Mouse (Mus musculus) liver, embryonic 14.5 days (tissue): ENCODE data around the gene Mta2. TPM values are rescaled to one million over a fixed set of nuclear protein-coding genes. Genes with fewer than 3 reads are reported as not detected.

Source experiments
- ATAC-seq: fragments of 200-750 bp; cut with Nextera tagmentation; 2 replicates; pipeline ENCODE4 v1.8.0; 2017; ENCODE audit warnings: moderate number of reproducible peaks, mild to moderate bottlenecking, moderate library complexity; ENCODE audit not compliant: insufficient read depth
- DNase-seq, 3 experiments: peaks; one replicate each; pipeline ENCODE4 v3.0.0-alpha.2; 2012 to 2013; ENCODE audit warnings: low read depth in 3 of 3, low spot score in 3 of 3
- H3K27ac ChIP-seq: fragments of 300-500 bp; sonication (generic); 2 replicates; pipeline ENCODE4 v1.5.1; 2014; ENCODE audit warnings: moderate library complexity, mild to moderate bottlenecking, control low read depth, inconsistent platforms
- H3K27me3 ChIP-seq: fragments of 300-500 bp; sonication (generic); 2 replicates; pipeline ENCODE4 v1.6.1; 2014; ENCODE audit warnings: mild to moderate bottlenecking, low read length, moderate library complexity; ENCODE audit not compliant: control insufficient read depth, insufficient read depth
- H3K36me3 ChIP-seq: fragments of 300-500 bp; sonication (generic); replicated peaks from 2 replicates; pipeline ENCODE4 v1.6.1; 2014; ENCODE audit warnings: low read depth; ENCODE audit not compliant: control insufficient read depth, insufficient read depth
- H3K4me1 ChIP-seq, 2 experiments: fragments of 200-500 bp in 1 of 2; fragments of 300-500 bp in 1 of 2; sonication (generic) in 1 of 2; replicated peaks; 2 replicates each; pipeline ENCODE4 v1.6.1; 2012 to 2014; ENCODE audit warnings: antibody characterized with exemption in 1 of 2, inconsistent platforms in 1 of 2, low read length in 1 of 2; ENCODE audit not compliant: control insufficient read depth in 2 of 2, insufficient read depth in 2 of 2
- H3K4me2 ChIP-seq: fragments of 300-500 bp; sonication (generic); 2 replicates; pipeline ENCODE4 v1.6.1; 2014; ENCODE audit warnings: low read depth, mild to moderate bottlenecking, control low read depth, moderate library complexity
- H3K4me3 ChIP-seq, 2 experiments: fragments of 200-500 bp in 1 of 2; fragments of 300-500 bp in 1 of 2; sonication (generic) in 1 of 2; 2 replicates each; pipeline ENCODE4 v1.5.1; 2012 to 2014; ENCODE audit warnings: low read depth in 2 of 2, low read length in 2 of 2, mild to moderate bottlenecking in 2 of 2, control low read depth in 1 of 2, inconsistent platforms in 1 of 2, moderate library complexity in 1 of 2; ENCODE audit not compliant: insufficient read depth in 1 of 2
- H3K9ac ChIP-seq: fragments of 300-500 bp; sonication (generic); replicated peaks from 2 replicates; pipeline ENCODE4 v1.6.1; 2014; ENCODE audit warnings: mild to moderate bottlenecking, control low read depth, moderate library complexity
- H3K9me3 ChIP-seq: fragments of 300-500 bp; sonication (generic); 2 replicates; pipeline ENCODE4 v1.6.1; 2016; ENCODE audit warnings: low read length, mixed read lengths; ENCODE audit not compliant: control insufficient read depth
- CTCF ChIP-seq: IDR thresholded peaks from 2 replicates; pipeline ENCODE4 v1.5.1; 2016; ENCODE audit warnings: antibody characterized with exemption, low read depth, control low read depth
- EP300 ChIP-seq: IDR thresholded peaks from 2 replicates; pipeline ENCODE4 v1.6.1; 2016; ENCODE audit warnings: antibody characterized with exemption, low read depth
- WGBS: fragments of 180-500 bp; shearing (Covaris S2); extraction: QIAGEN DNeasy Blood & Tissue Kit; methylation state at CpG from one replicate; pipeline ENCODE4 v1.1.7; 2014; ENCODE audit not compliant: insufficient replicate concordance; 5-methylcytosine and 5-hydroxymethylcytosine counted together
- polyA plus RNA-seq, 2 experiments: library from polyadenylated mRNA; depleted of rRNA in 1 of 2; stranded (reverse) in 1 of 2; unstranded in 1 of 2; fragments of >200 nt; fragmentation: Nextera tagmentation in 1 of 2; extraction: Ambion mirVana in 1 of 2; gene quantifications; 2 replicates each; pipeline versions ENCODE4 v1.2.1 to v1.2.3; 2012 to 2014

Mta2 gene
- polyA plus RNA-seq, 2 experiments, result 18.5 to 23.0 TPM

- peaks cover 0 to 16% of the 10 kb centered on the region in 2 experiments; a peak in 2 of 4 replicates for H3K4me1 ChIP-seq
- TF ChIP-seq EP300 (no peak), CTCF (no peak)
- H3K36me3 ChIP-seq, result peaks cover 15% of the 10 kb centered on the region
- 7% methylated on average over 4 of the region's 4 CpGs for WGBS
- no peak overlapping the region for H3K4me3 ChIP-seq
- no peaks in the 10 kb centered on the region for H3K9me3 ChIP-seq
- DNase-seq, result no peak
- H3K9ac ChIP-seq, result no peak overlapping the region
- ATAC-seq, result no peak
- H3K27me3 ChIP-seq, result peaks cover 5% of the 10 kb centered on the region
- H3K27ac ChIP-seq, result no peak overlapping the region
- H3K4me2 ChIP-seq, result no peak overlapping the region
These were observed 41.5 kb downstream of the Mta2 start for GRCm38 (mm10) chr19:8983150-8983650.

GRCm38 (mm10) chr19:8984255-8984868 is 42.7 kb downstream of the Mta2 start:
- H3K4me2 ChIP-seq, result no peak overlapping the region
- H3K4me3 ChIP-seq, result no peak overlapping the region
- no peak for ATAC-seq
- H3K27ac ChIP-seq, result no peak overlapping the region
- peaks cover 4% of the 10 kb centered on the region for H3K36me3 ChIP-seq
- H3K27me3 ChIP-seq, result peaks cover 17% of the 10 kb centered on the region
- TF ChIP-seq CTCF, result no peak
- TF ChIP-seq EP300, result no peak
- no peak overlapping the region for H3K9ac ChIP-seq
- H3K9me3 ChIP-seq, result no peaks in the 10 kb centered on the region
- H3K4me1 ChIP-seq, result peaks cover 0 to 20% of the 10 kb centered on the region in 2 experiments; a peak in 2 of 4 replicates
- WGBS, result 37% methylated on average over 7 of the region's 7 CpGs
- DNase-seq, result peak in 1 of 3 experiments; percentile 69

- no peak for TF ChIP-seq CTCF
- no peak for TF ChIP-seq EP300
- peaks cover 0 to 20% of the 10 kb centered on the region in 2 experiments; a peak in 2 of 4 replicates for H3K4me1 ChIP-seq
These were observed 44.2 kb downstream of the Mta2 start for GRCm38 (mm10) chr19:8985891-8986290.

GRCm38 (mm10) chr19:8987816-8988215 is 46.1 kb downstream of the Mta2 start:
- 56% methylated on average over 2 of the region's 2 CpGs for WGBS
- Histone ChIP-seq H3K9me3 (no peaks in the 10 kb centered on the region), H3K9ac (no peak overlapping the region), H3K36me3 (no peaks in the 10 kb centered on the region), H3K27me3 (peaks cover 29% of the 10 kb centered on the region), H3K4me3 (no peak overlapping the region), H3K4me1 (peaks cover 0 to 14% of the 10 kb centered on the region in 2 experiments; a peak in 3 of 4 replicates), H3K27ac (no peak overlapping the region), H3K4me2 (no peak overlapping the region)
- ATAC-seq (no peak), DNase-seq (no peak)
- TF ChIP-seq EP300 (no peak), CTCF (no peak)

More at GRCm38 (mm10) chr19:8985891-8986290, 44.2 kb downstream of the Mta2 start:
- Histone ChIP-seq H3K4me3 (no peak overlapping the region), H3K27ac (no peak overlapping the region), H3K27me3 (peaks cover 29% of the 10 kb centered on the region), H3K9ac (no peak overlapping the region), H3K9me3 (no peaks in the 10 kb centered on the region), H3K4me2 (no peak overlapping the region), H3K36me3 (no peaks in the 10 kb centered on the region)
- ATAC-seq (no peak), DNase-seq (no peak)
- WGBS, result 62% methylated on average over 5 of the region's 5 CpGs

- peak overlapping the region; percentile 7 to 57; a peak in 1 of 4 replicates for H3K4me3 ChIP-seq
- no peak for TF ChIP-seq EP300
- no peak for TF ChIP-seq CTCF
- ATAC-seq, result no peak
- H3K27ac ChIP-seq, result no peak overlapping the region
- no peak for DNase-seq
- H3K36me3 ChIP-seq, result no peaks in the 10 kb centered on the region
- no peaks in the 10 kb centered on the region for H3K9me3 ChIP-seq
- peak overlapping the region; percentile 73 for H3K4me2 ChIP-seq
- H3K4me1 ChIP-seq, result peaks cover 0 to 10% of the 10 kb centered on the region in 2 experiments; a peak in 3 of 4 replicates
- H3K9ac ChIP-seq, result no peak overlapping the region
- WGBS, result 34% methylated on average over 15 of the region's 15 CpGs
- H3K27me3 ChIP-seq, result peaks cover 29% of the 10 kb centered on the region
These were observed 46.8 kb downstream of the Mta2 start for GRCm38 (mm10) chr19:8988346-8989065.
